Mouse (Mus musculus): ENCODE measurements at regions not wholly inside any gene's neighbourhood (a gene's known extent, or its start where the extent isn't known, plus 50 kb on each side); places are given as distances from the start of the nearest gene placed in this dataset.

DNA sequence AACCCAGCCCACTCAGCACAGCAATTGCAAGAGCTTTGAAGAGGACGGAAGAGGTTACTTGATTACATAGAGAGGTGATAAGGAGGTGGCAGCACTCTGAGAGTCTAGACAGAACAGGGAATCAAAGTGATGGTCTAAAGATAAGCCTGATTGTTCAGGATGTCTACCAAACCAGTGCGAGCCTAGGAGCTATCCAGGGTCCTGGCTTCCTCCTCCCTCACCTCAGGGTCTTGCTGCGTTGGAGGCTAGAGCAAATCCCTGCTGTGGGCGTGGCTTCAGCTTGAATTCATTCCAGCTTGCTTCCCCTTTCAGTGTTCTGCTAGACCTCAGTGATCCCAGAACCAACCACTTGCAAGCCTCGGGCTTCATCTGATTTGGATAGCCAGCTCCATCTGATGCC is 132.2 kb upstream of the Atxn1 start:
- Histone ChIP-seq H3K4me2 (ENCODE audit: low read length) (no peak overlapping the region), H3K27me3 (replicated peaks; ENCODE audit: control insufficient read depth, insufficient read depth, low read length) (no peaks in the 10 kb centered on the region), H3K4me3 (ENCODE audit: low read depth, low read length) (no peak overlapping the region), H3K9ac (ENCODE audit: low read length) (no peak overlapping the region), H3K9me3 (ENCODE audit: control insufficient read depth, low read length) (no peaks in the 10 kb centered on the region), H3K27ac (ENCODE audit: low read depth) (no peak overlapping the region), H3K36me3 (ENCODE audit: control insufficient read depth, insufficient read depth, low read length) (no peaks in the 10 kb centered on the region), H3K4me1 (replicated peaks; ENCODE audit: control insufficient read depth, insufficient read depth, low read length) (no peaks in the 10 kb centered on the region)
- WGBS: 1% methylated on average over 5 of the region's 5 CpGs
- DNase-seq (ENCODE audit: low spot score): peak; percentile 93
- ATAC-seq (replicated peaks; ENCODE audit: low FRiP score, low TSS enrichment, low read depth): peak; percentile 32; the same call in 1 of the 2 replicates

DNA sequence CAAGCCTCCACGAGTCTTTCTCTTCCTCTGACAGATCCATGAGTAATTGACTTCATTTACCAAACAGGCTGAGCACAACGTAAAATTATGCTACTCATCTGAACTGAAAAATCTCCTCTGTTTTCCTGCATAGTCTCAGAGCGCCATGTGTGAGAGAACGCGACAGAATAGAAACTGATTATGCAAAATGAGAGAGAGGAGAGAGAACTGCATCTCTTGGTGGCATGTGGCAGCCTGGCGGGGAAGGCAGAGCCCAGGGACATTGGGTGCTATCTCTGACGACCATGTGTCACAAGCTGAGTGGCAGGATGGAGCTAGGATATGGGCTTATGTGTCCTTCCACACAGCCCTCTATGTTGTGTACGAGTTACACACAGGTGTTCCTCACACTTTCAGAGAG is 131.6 kb upstream of the Atxn1 start:
- H3K4me1 ChIP-seq (replicated peaks; ENCODE audit: control insufficient read depth, insufficient read depth, low read length): no peaks in the 10 kb centered on the region
- WGBS: 55% methylated on average over 8 of the region's 8 CpGs

DNA sequence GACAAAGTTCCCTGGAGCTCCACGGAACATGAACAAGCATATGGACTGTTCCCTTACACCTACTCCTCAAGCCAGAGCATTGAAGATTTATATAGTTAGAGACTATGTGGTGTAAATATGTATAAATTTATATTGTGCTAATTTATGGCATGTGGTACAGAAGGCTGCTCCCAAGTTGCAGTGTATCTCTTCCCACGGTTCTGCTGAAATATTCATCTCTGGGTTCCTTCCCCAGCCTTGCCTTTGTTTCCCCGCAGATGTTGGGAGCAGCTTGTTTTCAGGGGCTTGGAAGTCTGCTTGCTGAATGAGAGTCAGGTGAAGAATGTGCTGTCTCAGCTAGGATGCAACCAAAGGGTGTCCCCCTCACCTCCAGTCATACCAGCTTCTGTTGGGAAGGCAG is 128.0 kb upstream of the Atxn1 start:
- Histone ChIP-seq H3K4me2 (ENCODE audit: low read length) (no peak overlapping the region), H3K36me3 (ENCODE audit: control insufficient read depth, insufficient read depth, low read length) (no peaks in the 10 kb centered on the region), H3K4me1 (replicated peaks; ENCODE audit: control insufficient read depth, insufficient read depth, low read length) (no peaks in the 10 kb centered on the region), H3K9ac (ENCODE audit: low read length) (no peak overlapping the region), H3K27ac (ENCODE audit: low read depth) (no peak overlapping the region), H3K9me3 (ENCODE audit: control insufficient read depth, low read length) (no peaks in the 10 kb centered on the region), H3K27me3 (replicated peaks; ENCODE audit: control insufficient read depth, insufficient read depth, low read length) (no peaks in the 10 kb centered on the region), H3K4me3 (ENCODE audit: low read depth, low read length) (no peak overlapping the region)
- ATAC-seq (replicated peaks; ENCODE audit: low FRiP score, low TSS enrichment, low read depth): no peak
- 83% methylated on average over 3 of the region's 3 CpGs for WGBS
- DNase-seq (ENCODE audit: low spot score): no peak

More for the DNA sequence above, 131.6 kb upstream of the Atxn1 start:
- H3K27ac ChIP-seq (ENCODE audit: low read depth): no peak overlapping the region
- H3K4me3 ChIP-seq (ENCODE audit: low read depth, low read length): no peak overlapping the region
- ATAC-seq (replicated peaks; ENCODE audit: low FRiP score, low TSS enrichment, low read depth) (no peak), DNase-seq (ENCODE audit: low spot score) (no peak)
- H3K4me2 ChIP-seq (ENCODE audit: low read length): no peak overlapping the region
- no peak overlapping the region for H3K9ac ChIP-seq (ENCODE audit: low read length)
- H3K9me3 ChIP-seq (ENCODE audit: control insufficient read depth, low read length): no peaks in the 10 kb centered on the region
- H3K36me3 ChIP-seq (ENCODE audit: control insufficient read depth, insufficient read depth, low read length): no peaks in the 10 kb centered on the region
- no peaks in the 10 kb centered on the region for H3K27me3 ChIP-seq (replicated peaks; ENCODE audit: control insufficient read depth, insufficient read depth, low read length)

DNA sequence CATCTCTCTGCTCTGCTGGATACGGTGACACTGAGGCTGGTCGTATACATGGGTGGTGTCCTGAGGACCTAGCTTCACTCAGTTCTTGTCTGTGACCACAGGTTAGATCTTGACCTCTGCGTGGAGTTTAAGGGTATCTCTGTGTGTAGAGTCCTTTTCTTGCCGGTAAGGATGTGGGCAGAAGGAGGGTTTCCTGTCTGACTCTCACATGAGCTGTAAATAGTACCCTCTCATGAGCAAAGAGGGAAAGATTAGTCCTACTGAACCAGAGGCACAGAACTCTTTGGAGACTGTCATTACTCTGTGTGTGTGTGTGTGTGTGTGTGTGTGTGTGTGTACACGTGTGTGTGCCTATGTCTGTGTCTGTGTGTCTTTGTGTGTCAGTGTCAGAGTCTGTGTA is 126.3 kb upstream of the Atxn1 start:
- Histone ChIP-seq H3K4me2 (ENCODE audit: low read length) (no peak overlapping the region), H3K4me1 (replicated peaks; ENCODE audit: control insufficient read depth, insufficient read depth, low read length) (no peaks in the 10 kb centered on the region), H3K4me3 (ENCODE audit: low read depth, low read length) (no peak overlapping the region), H3K9ac (ENCODE audit: low read length) (no peak overlapping the region), H3K27me3 (replicated peaks; ENCODE audit: control insufficient read depth, insufficient read depth, low read length) (no peaks in the 10 kb centered on the region), H3K9me3 (ENCODE audit: control insufficient read depth, low read length) (no peaks in the 10 kb centered on the region), H3K27ac (ENCODE audit: low read depth) (no peak overlapping the region), H3K36me3 (ENCODE audit: control insufficient read depth, insufficient read depth, low read length) (no peaks in the 10 kb centered on the region)
- DNase-seq (ENCODE audit: low spot score) (no peak), ATAC-seq (replicated peaks; ENCODE audit: low FRiP score, low TSS enrichment, low read depth) (no peak)
- WGBS: 85% methylated on average over 5 of the region's 5 CpGs

DNA sequence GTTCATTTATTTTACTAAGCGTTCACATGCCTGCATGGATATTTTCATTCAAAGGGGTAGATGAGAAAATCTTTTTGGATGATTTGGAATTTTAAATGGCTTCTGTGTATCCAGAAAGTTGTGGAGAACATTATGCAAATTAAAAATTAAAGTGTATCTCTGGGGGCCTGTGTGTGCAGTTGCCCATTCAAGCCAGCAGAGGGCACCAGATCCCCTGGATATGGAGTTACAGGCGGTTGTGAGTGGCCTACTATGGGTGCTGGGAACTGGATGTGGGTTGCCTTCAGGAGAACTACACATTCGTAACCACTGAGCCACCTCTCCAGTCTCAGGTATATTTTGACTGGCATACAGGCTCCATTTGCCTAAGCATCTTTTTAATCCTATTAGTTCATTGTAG is 123.4 kb upstream of the Atxn1 start:
- 93% methylated on average over 3 of the region's 3 CpGs for WGBS
- DNase-seq (ENCODE audit: low spot score): no peak

DNA sequence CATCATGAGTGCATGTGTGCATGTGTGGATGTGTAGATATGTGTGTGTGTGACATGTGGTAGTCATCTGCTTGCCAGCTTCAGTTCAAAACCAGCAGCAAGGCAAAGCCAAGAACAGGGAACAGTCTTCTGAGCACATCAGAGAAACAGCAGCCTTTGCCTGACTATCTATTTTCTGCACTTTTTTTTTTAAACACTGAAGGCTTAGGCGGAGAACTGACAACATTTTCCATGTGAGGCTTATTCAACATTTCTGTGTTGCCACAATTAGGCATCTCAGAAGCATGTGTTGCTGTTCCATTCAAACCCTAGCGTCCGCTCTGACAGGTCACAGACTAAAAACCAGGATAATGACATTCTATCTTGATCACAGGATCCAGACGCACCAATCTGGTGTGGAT is 122.9 kb upstream of the Atxn1 start:
- Histone ChIP-seq H3K4me3 (ENCODE audit: low read depth, low read length) (no peak overlapping the region), H3K27ac (ENCODE audit: low read depth) (no peak overlapping the region), H3K9me3 (ENCODE audit: control insufficient read depth, low read length) (no peaks in the 10 kb centered on the region), H3K4me1 (replicated peaks; ENCODE audit: control insufficient read depth, insufficient read depth, low read length) (no peaks in the 10 kb centered on the region), H3K4me2 (ENCODE audit: low read length) (no peak overlapping the region), H3K27me3 (replicated peaks; ENCODE audit: control insufficient read depth, insufficient read depth, low read length) (no peaks in the 10 kb centered on the region), H3K36me3 (ENCODE audit: control insufficient read depth, insufficient read depth, low read length) (no peaks in the 10 kb centered on the region), H3K9ac (ENCODE audit: low read length) (no peak overlapping the region)
- no peak for ATAC-seq (replicated peaks; ENCODE audit: low FRiP score, low TSS enrichment, low read depth)
- 87% methylated on average over 4 of the region's 4 CpGs for WGBS
- DNase-seq (ENCODE audit: low spot score): no peak

More for the DNA sequence above, 123.4 kb upstream of the Atxn1 start:
- no peaks in the 10 kb centered on the region for H3K36me3 ChIP-seq (ENCODE audit: control insufficient read depth, insufficient read depth, low read length)
- no peaks in the 10 kb centered on the region for H3K9me3 ChIP-seq (ENCODE audit: control insufficient read depth, low read length)
- H3K4me2 ChIP-seq (ENCODE audit: low read length): no peak overlapping the region
- H3K27me3 ChIP-seq (replicated peaks; ENCODE audit: control insufficient read depth, insufficient read depth, low read length): no peaks in the 10 kb centered on the region
- no peak overlapping the region for H3K27ac ChIP-seq (ENCODE audit: low read depth)
- ATAC-seq (replicated peaks; ENCODE audit: low FRiP score, low TSS enrichment, low read depth): no peak
- H3K4me3 ChIP-seq (ENCODE audit: low read depth, low read length): no peak overlapping the region
- no peak overlapping the region for H3K9ac ChIP-seq (ENCODE audit: low read length)
- H3K4me1 ChIP-seq (replicated peaks; ENCODE audit: control insufficient read depth, insufficient read depth, low read length): no peaks in the 10 kb centered on the region

DNA sequence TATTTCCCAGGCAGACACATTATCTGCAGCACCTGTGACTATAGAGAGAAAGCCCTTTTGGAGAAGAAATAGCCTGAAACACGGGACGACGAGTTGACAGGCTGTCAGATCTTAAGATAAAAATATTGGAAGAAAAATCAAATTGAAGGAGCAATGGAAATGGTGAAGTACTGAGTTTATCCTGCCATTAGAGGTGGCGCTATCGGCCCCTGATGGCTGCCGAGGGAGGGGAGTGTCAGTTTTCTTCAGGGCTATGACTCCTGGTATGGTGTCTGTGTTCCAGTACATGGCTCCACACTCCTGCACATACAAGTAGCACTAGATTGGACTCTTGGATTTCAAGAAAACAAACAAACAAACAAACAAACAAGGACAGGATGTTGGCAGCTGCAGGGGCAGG is 112.1 kb upstream of the Atxn1 start:
- DNase-seq (ENCODE audit: low spot score) (no peak), ATAC-seq (replicated peaks; ENCODE audit: low FRiP score, low TSS enrichment, low read depth) (no peak)
- Histone ChIP-seq H3K27ac (ENCODE audit: low read depth) (no peak overlapping the region), H3K27me3 (replicated peaks; ENCODE audit: control insufficient read depth, insufficient read depth, low read length) (no peaks in the 10 kb centered on the region), H3K36me3 (ENCODE audit: control insufficient read depth, insufficient read depth, low read length) (no peaks in the 10 kb centered on the region), H3K9ac (ENCODE audit: low read length) (no peak overlapping the region), H3K9me3 (ENCODE audit: control insufficient read depth, low read length) (no peaks in the 10 kb centered on the region), H3K4me3 (ENCODE audit: low read depth, low read length) (no peak overlapping the region), H3K4me2 (ENCODE audit: low read length) (no peak overlapping the region), H3K4me1 (replicated peaks; ENCODE audit: control insufficient read depth, insufficient read depth, low read length) (no peaks in the 10 kb centered on the region)
- 72% methylated on average over 6 of the region's 6 CpGs for WGBS

DNA sequence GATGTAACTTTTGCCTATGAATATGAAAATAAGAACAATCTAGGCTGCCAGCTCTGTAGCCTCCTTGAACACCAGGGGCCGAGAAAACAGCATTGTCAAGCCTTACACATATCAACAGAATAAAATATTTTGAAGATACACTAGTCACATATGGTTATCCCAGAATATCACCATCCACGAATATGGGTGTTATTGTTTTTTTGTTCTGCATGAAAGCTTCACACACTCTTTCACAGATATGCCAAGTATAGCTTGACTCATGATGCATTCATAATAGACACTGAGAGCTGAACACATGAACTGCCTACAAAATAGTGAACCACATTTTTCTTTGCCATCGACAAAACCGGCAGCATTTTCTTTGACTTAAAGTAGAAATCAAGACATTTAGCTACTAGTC is 106.9 kb upstream of the Atxn1 start:
- H3K9ac ChIP-seq (ENCODE audit: low read length): no peak overlapping the region
- H3K27me3 ChIP-seq (replicated peaks; ENCODE audit: control insufficient read depth, insufficient read depth, low read length): no peaks in the 10 kb centered on the region
- no peaks in the 10 kb centered on the region for H3K4me1 ChIP-seq (replicated peaks; ENCODE audit: control insufficient read depth, insufficient read depth, low read length)
- WGBS: 94% methylated on average over 4 of the region's 4 CpGs
- ATAC-seq (replicated peaks; ENCODE audit: low FRiP score, low TSS enrichment, low read depth) (no peak), DNase-seq (ENCODE audit: low spot score) (no peak)
- H3K4me2 ChIP-seq (ENCODE audit: low read length): no peak overlapping the region
- H3K27ac ChIP-seq (ENCODE audit: low read depth): no peak overlapping the region
- H3K36me3 ChIP-seq (ENCODE audit: control insufficient read depth, insufficient read depth, low read length): no peaks in the 10 kb centered on the region
- H3K4me3 ChIP-seq (ENCODE audit: low read depth, low read length): no peak overlapping the region
- no peaks in the 10 kb centered on the region for H3K9me3 ChIP-seq (ENCODE audit: control insufficient read depth, low read length)

DNA sequence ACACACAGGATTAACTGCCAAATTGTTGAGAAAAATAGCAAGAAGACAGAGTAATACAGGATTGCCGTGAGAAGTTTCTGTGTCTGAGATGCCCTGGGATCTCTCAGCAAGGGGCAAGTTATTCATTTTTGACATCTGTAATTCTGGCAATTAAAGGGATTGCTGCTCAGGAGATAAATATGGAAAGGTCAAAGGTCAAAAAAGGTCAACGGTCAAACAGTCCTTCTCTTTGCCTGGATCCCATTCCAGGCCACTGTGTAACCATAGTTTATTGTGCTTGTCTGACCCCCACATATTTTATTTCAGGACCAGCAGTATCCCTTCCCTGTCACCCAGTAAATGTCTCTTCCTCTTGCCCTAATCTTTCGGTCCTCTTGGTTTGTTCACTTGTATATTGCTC is 104.8 kb upstream of the Atxn1 start:
- H3K27me3 ChIP-seq (replicated peaks; ENCODE audit: control insufficient read depth, insufficient read depth, low read length): no peaks in the 10 kb centered on the region
- 28% methylated on average over 3 of the region's 3 CpGs for WGBS
- no peak overlapping the region for H3K9ac ChIP-seq (ENCODE audit: low read length)
- no peaks in the 10 kb centered on the region for H3K36me3 ChIP-seq (ENCODE audit: control insufficient read depth, insufficient read depth, low read length)
- H3K4me2 ChIP-seq (ENCODE audit: low read length): no peak overlapping the region
- no peak for DNase-seq (ENCODE audit: low spot score)
- H3K4me3 ChIP-seq (ENCODE audit: low read depth, low read length): no peak overlapping the region
- ATAC-seq (replicated peaks; ENCODE audit: low FRiP score, low TSS enrichment, low read depth): no peak
- H3K9me3 ChIP-seq (ENCODE audit: control insufficient read depth, low read length): no peaks in the 10 kb centered on the region
- no peak overlapping the region for H3K27ac ChIP-seq (ENCODE audit: low read depth)
- no peaks in the 10 kb centered on the region for H3K4me1 ChIP-seq (replicated peaks; ENCODE audit: control insufficient read depth, insufficient read depth, low read length)
